Mouse (Mus musculus) liver, embryonic 14.5 days (tissue): ENCODE measurements around the gene Zfand2b. TPM values are rescaled to one million over a fixed set of nuclear protein-coding genes. Genes with fewer than 3 reads are reported as not detected.
A peak's percentile ranks its signal among the peaks of the same experiment; 100 is the strongest.

Experiments
- ATAC-seq: fragments of 200-750 bp; cut with Nextera tagmentation; 2 replicates; pipeline ENCODE4 v1.8.0; 2017; ENCODE audit warnings: moderate number of reproducible peaks, mild to moderate bottlenecking, moderate library complexity; ENCODE audit not compliant: insufficient read depth
- DNase-seq, 3 experiments: peaks; one replicate each; pipeline ENCODE4 v3.0.0-alpha.2; 2012 to 2013; ENCODE audit warnings: low read depth in 3 of 3, low spot score in 3 of 3
- H3K27ac ChIP-seq: fragments of 300-500 bp; sonication (generic); 2 replicates; pipeline ENCODE4 v1.5.1; 2014; ENCODE audit warnings: moderate library complexity, mild to moderate bottlenecking, control low read depth, inconsistent platforms
- H3K27me3 ChIP-seq: fragments of 300-500 bp; sonication (generic); 2 replicates; pipeline ENCODE4 v1.6.1; 2014; ENCODE audit warnings: mild to moderate bottlenecking, low read length, moderate library complexity; ENCODE audit not compliant: control insufficient read depth, insufficient read depth
- H3K36me3 ChIP-seq: fragments of 300-500 bp; sonication (generic); replicated peaks from 2 replicates; pipeline ENCODE4 v1.6.1; 2014; ENCODE audit warnings: low read depth; ENCODE audit not compliant: control insufficient read depth, insufficient read depth
- H3K4me1 ChIP-seq, 2 experiments: fragments of 200-500 bp in 1 of 2; fragments of 300-500 bp in 1 of 2; sonication (generic) in 1 of 2; replicated peaks; 2 replicates each; pipeline ENCODE4 v1.6.1; 2012 to 2014; ENCODE audit warnings: antibody characterized with exemption in 1 of 2, inconsistent platforms in 1 of 2, low read length in 1 of 2; ENCODE audit not compliant: control insufficient read depth in 2 of 2, insufficient read depth in 2 of 2
- H3K4me2 ChIP-seq: fragments of 300-500 bp; sonication (generic); 2 replicates; pipeline ENCODE4 v1.6.1; 2014; ENCODE audit warnings: low read depth, mild to moderate bottlenecking, control low read depth, moderate library complexity
- H3K4me3 ChIP-seq, 2 experiments: fragments of 200-500 bp in 1 of 2; fragments of 300-500 bp in 1 of 2; sonication (generic) in 1 of 2; 2 replicates each; pipeline ENCODE4 v1.5.1; 2012 to 2014; ENCODE audit warnings: low read depth in 2 of 2, low read length in 2 of 2, mild to moderate bottlenecking in 2 of 2, control low read depth in 1 of 2, inconsistent platforms in 1 of 2, moderate library complexity in 1 of 2; ENCODE audit not compliant: insufficient read depth in 1 of 2
- H3K9ac ChIP-seq: fragments of 300-500 bp; sonication (generic); replicated peaks from 2 replicates; pipeline ENCODE4 v1.6.1; 2014; ENCODE audit warnings: mild to moderate bottlenecking, control low read depth, moderate library complexity
- H3K9me3 ChIP-seq: fragments of 300-500 bp; sonication (generic); 2 replicates; pipeline ENCODE4 v1.6.1; 2016; ENCODE audit warnings: low read length, mixed read lengths; ENCODE audit not compliant: control insufficient read depth
- CTCF ChIP-seq: IDR thresholded peaks from 2 replicates; pipeline ENCODE4 v1.5.1; 2016; ENCODE audit warnings: antibody characterized with exemption, low read depth, control low read depth
- EP300 ChIP-seq: IDR thresholded peaks from 2 replicates; pipeline ENCODE4 v1.6.1; 2016; ENCODE audit warnings: antibody characterized with exemption, low read depth
- WGBS: fragments of 180-500 bp; shearing (Covaris S2); extraction: QIAGEN DNeasy Blood & Tissue Kit; methylation state at CpG from one replicate; pipeline ENCODE4 v1.1.7; 2014; ENCODE audit not compliant: insufficient replicate concordance; 5-methylcytosine and 5-hydroxymethylcytosine counted together
- polyA plus RNA-seq, 2 experiments: library from polyadenylated mRNA; depleted of rRNA in 1 of 2; stranded (reverse) in 1 of 2; unstranded in 1 of 2; fragments of >200 nt; fragmentation: Nextera tagmentation in 1 of 2; extraction: Ambion mirVana in 1 of 2; gene quantifications; 2 replicates each; pipeline versions ENCODE4 v1.2.1 to v1.2.3; 2012 to 2014

The Zfand2b gene
- polyA plus RNA-seq, 2 experiments, result 35.3 to 40.6 TPM

- peaks cover 68 to 78% of the 10 kb centered on the region in 2 experiments for H3K4me1 ChIP-seq
- WGBS, result 9% methylated on average over 7 of the region's 7 CpGs
- no peaks in the 10 kb centered on the region for H3K9me3 ChIP-seq
- no peak for DNase-seq
- no peak for TF ChIP-seq CTCF
- no peak for TF ChIP-seq EP300
- H3K27ac ChIP-seq, result peak overlapping the region; percentile 43
- H3K36me3 ChIP-seq, result peaks cover 49% of the 10 kb centered on the region
- peak overlapping the region; percentile 32 to 77; a peak in 3 of 4 replicates for H3K4me3 ChIP-seq
- H3K4me2 ChIP-seq, result peak overlapping the region; percentile 75
- H3K9ac ChIP-seq, result no peak overlapping the region; the same call in 1 of the 2 replicates
- ATAC-seq, result no peak
- H3K27me3 ChIP-seq, result no peaks in the 10 kb centered on the region
Measured at GRCm38 (mm10) chr1:75213096-75213495, 44.6 kb downstream of the Zfand2b start.

DNA sequence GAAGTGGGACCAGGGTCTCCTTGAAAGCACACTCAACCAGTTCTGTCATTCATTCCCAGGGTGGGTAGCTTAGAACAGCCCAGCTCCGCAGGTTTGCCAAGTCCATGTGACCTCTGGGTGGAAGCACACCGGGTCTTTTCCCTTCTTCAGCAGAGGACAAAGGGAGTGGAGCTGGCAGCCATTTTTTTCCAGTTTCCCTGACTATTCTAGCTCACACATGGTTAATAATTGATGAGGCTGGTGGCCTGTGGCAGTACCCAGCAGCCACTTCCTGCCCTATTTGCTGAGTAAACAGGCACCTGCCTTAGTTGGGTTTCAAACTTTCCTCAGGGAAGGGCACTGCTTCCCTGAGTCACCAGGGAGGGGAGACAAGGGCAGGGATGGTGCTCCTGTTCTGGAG, 46.0 kb downstream of the Zfand2b start:
- DNase-seq, result no peak
- Histone ChIP-seq H3K36me3 (peaks cover 49% of the 10 kb centered on the region), H3K9me3 (no peaks in the 10 kb centered on the region), H3K4me2 (peak overlapping the region; percentile 75), H3K9ac (peak overlapping the region; percentile 23; the same call in 1 of the 2 replicates), H3K4me3 (0 out of 4 replicates have a peak overlapping the region, but pooled peaks of 1 of the 2 experiments have one; percentile 68), H3K4me1 (peaks cover 61 to 67% of the 10 kb centered on the region in 2 experiments), H3K27ac (peak overlapping the region; percentile 43), H3K27me3 (no peaks in the 10 kb centered on the region)
- no peak for ATAC-seq
- 75% methylated on average over 2 of the region's 2 CpGs for WGBS
- no peak for TF ChIP-seq EP300
- TF ChIP-seq CTCF, result no peak

GRCm38 (mm10) chr1:75214886-75215285, 46.4 kb downstream of the Zfand2b start:
- ATAC-seq (no peak), DNase-seq (no peak)
- H3K27me3 ChIP-seq, result peaks cover 3% of the 10 kb centered on the region; the same call in 1 of the 2 replicates
- peak overlapping the region; percentile 75 for H3K4me2 ChIP-seq
- peak overlapping the region in 1 of 2 experiments; percentile 68; a peak in 2 of 4 replicates for H3K4me3 ChIP-seq
- peaks cover 49% of the 10 kb centered on the region for H3K36me3 ChIP-seq
- 0 out of 2 replicates have a peak overlapping the region, but pooled peaks have one; percentile 18 for H3K9ac ChIP-seq
- 51% methylated on average over 5 of the region's 5 CpGs for WGBS
- H3K4me1 ChIP-seq, result peaks cover 59 to 63% of the 10 kb centered on the region in 2 experiments
- no peaks in the 10 kb centered on the region for H3K9me3 ChIP-seq
- TF ChIP-seq CTCF (no peak), EP300 (no peak)
- H3K27ac ChIP-seq, result peak overlapping the region; percentile 10

DNA sequence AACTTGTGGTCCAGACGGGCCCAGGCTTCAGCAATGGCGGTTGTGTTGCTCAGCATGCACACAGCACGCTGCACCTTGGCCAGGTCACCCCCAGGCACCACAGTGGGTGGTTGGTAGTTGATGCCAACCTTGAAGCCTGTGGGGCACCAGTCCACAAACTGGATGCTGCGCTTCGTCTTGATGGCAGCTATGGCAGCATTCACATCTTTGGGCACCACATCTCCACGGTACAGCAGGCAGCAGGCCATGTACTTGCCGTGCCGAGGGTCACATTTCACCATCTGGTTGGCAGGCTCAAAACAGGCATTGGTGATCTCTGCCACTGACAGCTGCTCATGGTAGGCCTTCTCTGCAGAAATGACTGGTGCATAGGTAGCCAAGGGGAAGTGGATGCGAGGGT, 47.3 kb downstream of the Zfand2b start:
- peak overlapping the region; percentile 95 for H3K27ac ChIP-seq
- no peak for DNase-seq
- 84% methylated on average over 9 of the region's 9 CpGs for WGBS
- peaks cover 49% of the 10 kb centered on the region for H3K36me3 ChIP-seq
- ATAC-seq, result no peak
- TF ChIP-seq CTCF (no peak), EP300 (no peak)
- H3K4me3 ChIP-seq, result peak overlapping the region; percentile 68 to 94; a peak in 3 of 4 replicates
- H3K4me2 ChIP-seq, result peak overlapping the region; percentile 75
- H3K27me3 ChIP-seq, result peaks cover 12% of the 10 kb centered on the region
- peaks cover 54 to 59% of the 10 kb centered on the region in 2 experiments for H3K4me1 ChIP-seq
- peak overlapping the region; percentile 36 for H3K9ac ChIP-seq
- no peaks in the 10 kb centered on the region for H3K9me3 ChIP-seq

- H3K9ac ChIP-seq, result peak overlapping the region; percentile 90
- peaks cover 47% of the 10 kb centered on the region for H3K36me3 ChIP-seq
- DNase-seq (peak in 2 of 3 experiments; percentile 69 to 73), ATAC-seq (peak; percentile 61)
- H3K9me3 ChIP-seq, result no peaks in the 10 kb centered on the region
- TF ChIP-seq EP300 (peak; percentile 72), CTCF (no peak)
- peak overlapping the region; percentile 95 for H3K27ac ChIP-seq
- peak overlapping the region; percentile 75 for H3K4me2 ChIP-seq
- peaks cover 49 to 50% of the 10 kb centered on the region in 2 experiments for H3K4me1 ChIP-seq
- peaks cover 15% of the 10 kb centered on the region for H3K27me3 ChIP-seq
- WGBS, result 39% methylated on average over 13 of the region's 13 CpGs
- peak overlapping the region; percentile 68 to 94 for H3K4me3 ChIP-seq
Measured at GRCm38 (mm10) chr1:75216797-75217585, 48.5 kb downstream of the Zfand2b start.
